Mouse (Mus musculus) heart, postnatal 0 days (tissue): Measurements from ENCODE around the gene Ccl5.

Experiments used
- CTCF ChIP-seq: IDR thresholded peaks from 2 replicates; pipeline ENCODE4 v1.5.1; 2016; ENCODE audit warnings: antibody characterized with exemption, control low read depth, low read depth
- EP300 ChIP-seq: IDR thresholded peaks from 2 replicates; pipeline ENCODE4 v1.6.1; 2016; ENCODE audit warnings: antibody characterized with exemption, low read depth

DNA sequence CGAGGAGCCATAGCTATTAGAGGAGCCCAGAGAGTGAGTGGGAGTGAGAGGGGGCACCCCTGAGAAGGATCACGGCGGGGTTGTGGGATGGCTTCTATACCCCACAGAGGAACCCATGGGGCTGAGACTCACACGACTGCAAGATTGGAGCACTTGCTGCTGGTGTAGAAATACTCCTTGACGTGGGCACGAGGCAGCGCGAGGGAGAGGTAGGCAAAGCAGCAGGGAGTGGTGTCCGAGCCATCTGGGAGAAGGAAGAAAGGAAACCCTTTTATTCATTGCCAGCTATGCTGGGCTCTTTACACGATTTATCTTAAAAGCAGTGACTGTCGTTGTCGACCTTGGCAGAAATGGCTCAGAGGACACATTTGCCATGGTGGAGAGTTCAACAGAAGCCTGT is 1.3 kb downstream of the Ccl5 start:
- TF ChIP-seq CTCF (no peak), EP300 (no peak)
